Mouse (Mus musculus): Measurements from ENCODE around the gene Cfap100.

- TF ChIP-seq POLR2A (IDR thresholded peaks at IDR 0.05; ENCODE audit: extremely low read depth, insufficient read depth, low read length), result no peak
- TF ChIP-seq CTCF (IDR thresholded peaks at IDR 0.05; ENCODE audit: low read depth, low read length), result no peak
Observed at GRCm38 (mm10) chr6:90411926-90412325, 16.7 kb downstream of the Cfap100 start.
